Mouse (Mus musculus) intestine, embryonic 14.5 days (tissue): ENCODE data around the gene Olfr466. TPM values are rescaled to one million over a fixed set of nuclear protein-coding genes. Genes with fewer than 3 reads are reported as not detected.

Experiments
- ATAC-seq: fragments of 200-750 bp; cut with Nextera tagmentation; replicated peaks from 2 replicates; pipeline ENCODE4 v1.8.0; 2017; ENCODE audit warnings: low read depth, moderate number of reproducible peaks, moderate TSS enrichment, moderate library complexity; ENCODE audit not compliant: low FRiP score, low TSS enrichment
- DNase-seq: peaks from one replicate; pipeline ENCODE4 v3.0.0-alpha.2; 2018; ENCODE audit warnings: low spot score
- H3K27ac ChIP-seq: fragments of 300-500 bp; sonication (generic); 2 replicates; pipeline ENCODE4 v1.5.1; 2014; ENCODE audit warnings: low read depth, mild to moderate bottlenecking, control low read depth
- H3K27me3 ChIP-seq: fragments of 300-500 bp; sonication (generic); replicated peaks from 2 replicates; pipeline ENCODE4 v1.6.1; 2014; ENCODE audit warnings: low read length, control low read depth; ENCODE audit not compliant: control insufficient read depth, insufficient read depth
- H3K36me3 ChIP-seq: fragments of 300-500 bp; sonication (generic); 2 replicates; pipeline ENCODE4 v1.6.1; 2014; ENCODE audit warnings: low read length, control low read depth; ENCODE audit not compliant: control insufficient read depth, insufficient read depth
- H3K4me1 ChIP-seq: fragments of 300-500 bp; sonication (generic); replicated peaks from 2 replicates; pipeline ENCODE4 v1.6.1; 2014; ENCODE audit warnings: low read length, control low read depth, mixed read lengths; ENCODE audit not compliant: control insufficient read depth, insufficient read depth
- H3K4me2 ChIP-seq: fragments of 300-500 bp; sonication (generic); 2 replicates; pipeline ENCODE4 v1.6.1; 2014; ENCODE audit warnings: low read length
- H3K4me3 ChIP-seq: fragments of 300-500 bp; sonication (generic); 2 replicates; pipeline ENCODE4 v1.5.1; 2014; ENCODE audit warnings: low read depth, low read length, control low read depth, mixed read lengths
- H3K9ac ChIP-seq: fragments of 300-500 bp; sonication (generic); 2 replicates; pipeline ENCODE4 v1.6.1; 2014; ENCODE audit warnings: mild to moderate bottlenecking, low read length
- H3K9me3 ChIP-seq: fragments of 300-500 bp; sonication (generic); 2 replicates; pipeline ENCODE4 v1.6.1; 2016; ENCODE audit warnings: low read length, control low read depth; ENCODE audit not compliant: control insufficient read depth
- WGBS: fragments of 180-500 bp; shearing (Covaris S2); extraction: QIAGEN DNeasy Blood & Tissue Kit; methylation state at CpG from one replicate; pipeline ENCODE4 v1.1.7; 2014; 5-methylcytosine and 5-hydroxymethylcytosine counted together
- polyA plus RNA-seq: library from polyadenylated mRNA; unstranded; fragments of >200 nt; fragmentation: Nextera tagmentation; extraction: Ambion mirVana; gene quantifications from 2 replicates; pipeline ENCODE4 v1.2.1, GENCODE M21; 2014

Gene Olfr466
- polyA plus RNA-seq, 1 experiment from 2014 or later, result not detected

DNA sequence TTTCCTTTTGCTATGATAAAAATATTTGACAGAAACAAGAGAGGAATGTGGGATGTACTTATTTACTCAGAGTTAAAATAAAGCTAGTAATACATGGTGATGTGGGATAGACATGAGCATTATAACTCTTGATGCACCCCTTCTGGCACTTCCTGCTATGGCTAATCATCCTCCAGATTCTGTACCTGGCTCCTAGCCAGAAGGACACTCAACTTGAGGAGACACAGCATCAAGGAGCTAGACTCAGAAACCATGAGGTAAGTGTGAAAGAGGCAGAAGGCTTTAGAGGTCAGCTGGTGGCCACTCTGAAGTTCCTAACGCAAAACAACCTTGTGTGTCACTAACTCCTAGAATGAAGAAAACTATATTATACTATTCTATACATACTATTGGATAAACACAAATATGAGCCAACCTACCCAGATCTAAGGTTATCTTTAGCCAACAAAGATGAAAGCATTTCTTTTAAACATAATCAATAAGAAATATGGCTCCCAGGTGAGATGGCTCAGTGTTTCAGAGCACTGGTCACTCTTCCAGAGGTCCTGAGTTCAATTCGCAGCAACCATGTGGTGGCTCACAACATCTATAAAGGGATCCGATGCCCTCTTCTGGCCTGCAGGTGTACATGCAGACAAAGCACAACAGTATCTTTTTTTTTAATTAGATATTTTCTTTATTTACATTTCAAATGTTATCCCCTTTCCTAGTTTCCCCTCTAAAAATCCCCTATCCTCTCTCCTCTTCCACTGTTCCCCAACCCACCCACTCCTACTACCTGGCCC is 22.8 kb upstream of the Olfr466 start:
- no peak for ATAC-seq
- no peaks in the 10 kb centered on the region for H3K36me3 ChIP-seq
- H3K27me3 ChIP-seq, result no peaks in the 10 kb centered on the region
- H3K4me2 ChIP-seq, result no peak overlapping the region
- no peaks in the 10 kb centered on the region for H3K9me3 ChIP-seq
- H3K4me3 ChIP-seq, result no peak overlapping the region
- H3K9ac ChIP-seq, result no peak overlapping the region
- H3K4me1 ChIP-seq, result no peaks in the 10 kb centered on the region
- DNase-seq, result no peak
- 64% methylated on average over 3 of the region's 3 CpGs for WGBS
- H3K27ac ChIP-seq, result no peak overlapping the region

DNA sequence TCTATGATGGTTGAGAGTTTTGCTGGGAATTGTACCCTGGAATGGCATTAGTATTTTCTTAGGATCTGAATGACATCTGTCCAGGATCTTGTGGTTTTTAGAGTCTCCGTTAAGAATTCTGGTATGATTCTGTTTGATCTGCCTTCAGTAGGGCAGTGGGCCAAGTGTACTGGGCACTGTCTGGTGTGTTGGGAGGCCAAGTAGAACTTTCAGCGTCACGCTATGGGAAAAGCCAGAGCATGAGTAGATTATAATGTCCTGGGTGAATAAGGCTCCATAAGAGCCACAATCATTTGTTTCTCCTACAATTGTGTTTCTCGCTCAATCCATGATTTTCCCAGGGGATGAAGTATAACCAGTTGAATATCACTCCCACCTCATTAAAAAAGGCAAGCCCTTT is 12.3 kb upstream of the Olfr466 start, which contains the start of gene Olfr465-ps1:
Olfr465-ps1 (plus strand) TSS at position 301 of the 400 bp plus-strand sequence.
- no peak within 1 kb of the TSS for H3K4me2 ChIP-seq
- H3K27ac ChIP-seq, result no peak within 1 kb of the TSS
- no peaks in the 10 kb centered on the region for H3K36me3 ChIP-seq
- no peaks in the 10 kb centered on the region for H3K9me3 ChIP-seq
- no peaks in the 10 kb centered on the region for H3K4me1 ChIP-seq
- no peaks in the 10 kb centered on the region for H3K27me3 ChIP-seq
- WGBS, result 80% methylated on average over 4 of the region's 4 CpGs
- no peak within 1 kb of the TSS for H3K4me3 ChIP-seq
- H3K9ac ChIP-seq, result no peak within 1 kb of the TSS
- DNase-seq (no peak), ATAC-seq (no peak)

DNA sequence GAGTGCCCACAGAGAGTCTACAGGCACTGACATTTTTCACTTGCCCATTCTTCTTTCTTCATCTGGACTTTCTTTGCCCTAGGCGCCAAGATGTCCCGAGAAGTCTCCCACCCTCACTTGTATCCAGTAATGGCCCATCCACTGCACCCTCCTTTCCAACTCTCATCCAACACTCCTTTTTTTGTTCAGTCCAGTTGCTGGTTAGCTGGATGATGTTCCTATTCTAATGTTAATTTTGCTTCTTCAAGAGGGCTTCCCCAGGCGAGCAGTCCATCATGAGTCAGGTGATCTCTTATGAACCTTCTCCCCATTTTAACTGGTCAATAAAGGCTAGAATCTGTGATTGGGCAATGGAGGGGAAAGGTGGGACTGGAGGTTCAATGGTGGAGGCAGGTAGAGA is 24.1 kb downstream of the Olfr466 start:
- Histone ChIP-seq H3K27me3 (no peaks in the 10 kb centered on the region), H3K4me2 (no peak overlapping the region), H3K27ac (no peak overlapping the region), H3K4me1 (no peaks in the 10 kb centered on the region), H3K36me3 (no peaks in the 10 kb centered on the region), H3K9ac (no peak overlapping the region), H3K9me3 (no peaks in the 10 kb centered on the region), H3K4me3 (no peak overlapping the region)
- ATAC-seq (no peak), DNase-seq (no peak)
- WGBS, result 85% methylated on average over 3 of the region's 3 CpGs

DNA sequence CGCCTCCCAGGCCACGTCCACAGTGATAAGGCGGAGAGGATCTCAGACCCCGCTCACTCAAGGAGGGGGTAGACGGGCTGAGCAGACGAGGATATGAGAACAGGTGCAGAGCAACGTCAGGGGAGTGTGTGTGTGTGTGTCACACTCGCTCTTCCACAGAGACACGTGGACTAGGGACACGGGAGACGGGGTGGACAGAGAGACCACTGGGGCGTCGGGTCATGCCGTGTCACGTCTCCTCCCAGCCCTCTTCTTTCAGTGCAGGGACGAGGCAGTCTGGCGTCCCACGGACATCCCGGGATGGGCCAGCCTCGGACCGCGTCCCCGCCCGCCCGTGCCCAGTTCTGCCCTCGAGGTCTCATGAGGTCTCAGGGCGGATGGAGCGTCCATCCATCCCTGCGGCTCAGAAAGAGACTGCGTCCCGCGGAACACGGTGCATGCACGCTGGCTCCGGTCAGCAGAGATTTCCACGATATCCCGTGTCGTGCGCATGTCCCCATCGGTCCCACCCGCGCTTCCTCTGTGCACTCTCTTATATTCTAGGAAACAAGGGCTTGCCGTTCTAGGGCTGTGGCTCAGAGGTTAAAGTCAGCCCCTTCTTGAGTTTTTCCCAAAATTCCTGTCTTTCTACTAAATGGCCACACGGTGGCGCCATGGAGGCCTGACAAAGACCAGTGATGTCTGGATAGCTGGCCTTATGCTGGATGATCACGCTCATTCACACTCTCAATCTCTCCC is 25.9 kb downstream of the Olfr466 start:
- H3K4me3 ChIP-seq, result peak overlapping the region; percentile 29
- peak overlapping the region; percentile 54 for H3K4me2 ChIP-seq
- H3K36me3 ChIP-seq, result no peaks in the 10 kb centered on the region
- H3K27ac ChIP-seq, result no peak overlapping the region
- DNase-seq, result peak; percentile 61
- H3K27me3 ChIP-seq, result no peaks in the 10 kb centered on the region
- 20% methylated on average over 44 of the region's 46 CpGs for WGBS
- H3K9ac ChIP-seq, result peak overlapping the region; percentile 13; the same call in 1 of the 2 replicates
- peak; percentile 50; the same call in 1 of the 2 replicates for ATAC-seq
- H3K4me1 ChIP-seq, result no peaks in the 10 kb centered on the region
- H3K9me3 ChIP-seq, result no peaks in the 10 kb centered on the region

- no peaks in the 10 kb centered on the region for H3K27me3 ChIP-seq
- no peak overlapping the region for H3K27ac ChIP-seq
- DNase-seq (no peak), ATAC-seq (no peak; the same call in 1 of the 2 replicates)
- H3K4me2 ChIP-seq, result no peak overlapping the region
- H3K9me3 ChIP-seq, result no peaks in the 10 kb centered on the region
- 54% methylated on average over 15 of the region's 15 CpGs for WGBS
- no peaks in the 10 kb centered on the region for H3K4me1 ChIP-seq
- H3K4me3 ChIP-seq, result no peak overlapping the region
- H3K9ac ChIP-seq, result no peak overlapping the region
- no peaks in the 10 kb centered on the region for H3K36me3 ChIP-seq
Observed at GRCm38 (mm10) chr13:65176472-65177091, 26.5 kb downstream of the Olfr466 start.

DNA sequence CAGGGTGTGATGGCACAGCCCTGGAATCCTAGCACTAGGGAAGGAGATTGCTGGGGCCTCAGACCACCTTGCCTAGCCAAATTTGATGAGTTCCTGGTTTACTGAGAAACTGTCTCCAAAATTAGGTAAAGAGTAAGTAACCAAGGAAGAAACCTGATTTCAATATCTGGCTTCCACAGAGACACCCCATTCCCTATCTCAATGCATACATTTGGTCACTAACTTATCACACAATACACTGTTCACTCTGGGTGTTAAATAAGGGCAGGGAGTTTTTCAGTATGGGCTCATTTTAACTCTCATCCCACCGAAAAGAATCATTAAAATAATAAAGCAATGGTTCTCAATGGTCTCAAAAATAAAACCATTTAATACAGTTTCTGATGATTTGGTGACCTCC is 50.6 kb downstream of the Olfr466 start:
- whole genome bisulfite sequencing, result 66% methylated on average over 1 of the region's 1 CpGs
- Histone ChIP-seq H3K9ac (no peak overlapping the region), H3K27ac (no peak overlapping the region), H3K4me1 (no peaks in the 10 kb centered on the region), H3K27me3 (no peaks in the 10 kb centered on the region), H3K4me2 (no peak overlapping the region), H3K4me3 (no peak overlapping the region), H3K9me3 (no peaks in the 10 kb centered on the region), H3K36me3 (no peaks in the 10 kb centered on the region)
- DNase-seq (no peak), ATAC-seq (no peak)

Other genes starting within 250 kb of the Olfr466 start
- 1.2 and 2.1 TPM in 2 replicates for gene Cntnap3, start 246.3 kb upstream of the Olfr466 start, polyA plus RNA-seq
- gene Spata31, start 232.8 kb upstream of the Olfr466 start, polyA plus RNA-seq, result not detected in 2 replicates
- gene Spata31d1c, start 117.2 kb upstream of the Olfr466 start, polyA plus RNA-seq, result not detected in 2 replicates
- gene Prss47, start 97.5 kb upstream of the Olfr466 start, polyA plus RNA-seq, result not detected in 2 replicates
- 55.6 and 56.7 TPM in 2 replicates for gene Mfsd14b, start 37.3 kb upstream of the Olfr466 start, polyA plus RNA-seq
- not detected in 2 replicates for gene Olfr465-ps1, start 12.2 kb upstream of the Olfr466 start, polyA plus RNA-seq
- not detected in 2 replicates for gene Nlrp4f, start 55.7 kb downstream of the Olfr466 start, polyA plus RNA-seq
- 0.15 TPM in 1 of 2 replicates, not detected in the other for gene Gm10775, start 109.3 kb downstream of the Olfr466 start, polyA plus RNA-seq
- 17.1 and 18.2 TPM in 2 replicates for gene Zfp369, start 128.6 kb downstream of the Olfr466 start, polyA plus RNA-seq